Mouse (Mus musculus): Measurements from ENCODE around the gene Il11. TPM values are rescaled to one million over a fixed set of nuclear protein-coding genes. Genes with fewer than 3 reads are reported as not detected.
A peak's percentile ranks its signal among the peaks of the same experiment; 100 is the strongest.
"Not testable (repeated sequence)": the region's sequence is repeated elsewhere in the genome, so short reads cannot be mapped to it uniquely, and the experiment has no call there.

Il11 gene
- under 1 TPM; 0.21 to 0.38 TPM for total RNA-seq (2021)
- long read RNA-seq, experiment 1 = 0 reads
- long read RNA-seq, experiment 2, partial matches to known transcripts = 0 of 1 reads
- long read RNA-seq, experiment 2, other reads (novel, unspliced or antisense) = 1 of 1 reads

DNA sequence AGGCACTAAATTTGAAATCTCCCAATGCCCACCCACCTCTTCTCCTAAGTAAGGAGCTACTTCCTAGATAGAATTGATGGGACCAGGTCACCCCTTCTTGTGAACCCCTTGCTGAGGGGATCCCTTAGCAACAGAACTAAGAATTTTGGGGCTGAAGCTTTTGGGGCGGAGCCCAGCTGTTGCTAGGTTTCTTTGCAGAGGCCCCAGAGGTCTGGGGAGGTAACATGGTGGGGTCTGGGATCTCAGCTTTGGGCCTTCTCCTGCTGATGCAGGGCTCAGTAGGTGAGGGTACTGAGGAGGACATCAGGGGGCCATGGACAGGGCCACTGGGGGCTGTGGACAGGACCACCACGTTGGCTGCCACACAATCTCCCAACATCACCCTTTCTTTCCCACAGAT, at the start of gene Il11, which contains the start of gene Tmem190:
Gene Il11 (minus strand): TSS at position 101 of the 400 bp plus-strand sequence.
Gene Tmem190 (plus strand): TSS at position 179 of the 400 bp plus-strand sequence.
- DNase-seq (ENCODE audit: low spot score in 2 of 2) = no peak

DNA sequence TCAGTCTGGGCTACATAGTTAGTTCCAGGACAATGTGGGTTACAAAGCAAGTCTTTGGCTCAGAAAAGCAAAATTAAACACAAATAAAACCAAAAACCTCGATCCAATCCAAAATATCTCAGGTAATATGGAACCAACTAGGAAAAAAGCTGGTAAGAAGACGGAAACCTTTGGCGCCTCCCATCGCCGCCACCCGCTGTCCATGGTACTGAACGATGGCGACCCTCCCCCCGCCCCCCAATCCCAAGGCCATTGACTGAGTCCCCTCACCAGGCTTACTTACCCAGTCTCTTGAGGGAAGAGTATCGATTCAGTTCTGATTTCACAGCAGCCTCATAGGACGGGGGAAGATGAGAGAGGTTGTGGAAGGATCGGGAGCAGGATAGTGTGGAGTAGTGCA, 47.8 kb upstream of the Il11 start:
- no peak for DNase-seq (ENCODE audit: low spot score in 2 of 2)

DNA sequence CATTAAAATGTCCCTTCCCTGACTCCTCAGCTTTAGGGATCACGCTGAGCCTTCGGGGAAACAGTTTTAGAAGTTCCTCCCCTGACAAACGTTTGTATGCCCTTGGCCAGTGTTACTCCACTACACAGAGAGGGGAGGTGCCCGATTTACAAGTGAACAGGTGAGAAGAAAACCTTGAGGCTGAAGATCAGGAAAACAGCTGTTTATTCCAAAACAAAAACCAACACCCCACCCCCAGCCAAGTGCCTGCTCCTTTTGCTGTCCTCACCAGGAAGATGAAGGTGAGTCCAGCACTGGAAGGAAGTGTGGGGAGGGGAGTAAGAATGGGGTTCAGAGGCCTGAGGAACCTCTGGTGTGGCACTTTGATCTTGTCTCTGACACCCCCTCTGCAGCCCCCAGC, 42.7 kb upstream of the Il11 start:
- no peak for DNase-seq (ENCODE audit: low spot score in 2 of 2)

DNA sequence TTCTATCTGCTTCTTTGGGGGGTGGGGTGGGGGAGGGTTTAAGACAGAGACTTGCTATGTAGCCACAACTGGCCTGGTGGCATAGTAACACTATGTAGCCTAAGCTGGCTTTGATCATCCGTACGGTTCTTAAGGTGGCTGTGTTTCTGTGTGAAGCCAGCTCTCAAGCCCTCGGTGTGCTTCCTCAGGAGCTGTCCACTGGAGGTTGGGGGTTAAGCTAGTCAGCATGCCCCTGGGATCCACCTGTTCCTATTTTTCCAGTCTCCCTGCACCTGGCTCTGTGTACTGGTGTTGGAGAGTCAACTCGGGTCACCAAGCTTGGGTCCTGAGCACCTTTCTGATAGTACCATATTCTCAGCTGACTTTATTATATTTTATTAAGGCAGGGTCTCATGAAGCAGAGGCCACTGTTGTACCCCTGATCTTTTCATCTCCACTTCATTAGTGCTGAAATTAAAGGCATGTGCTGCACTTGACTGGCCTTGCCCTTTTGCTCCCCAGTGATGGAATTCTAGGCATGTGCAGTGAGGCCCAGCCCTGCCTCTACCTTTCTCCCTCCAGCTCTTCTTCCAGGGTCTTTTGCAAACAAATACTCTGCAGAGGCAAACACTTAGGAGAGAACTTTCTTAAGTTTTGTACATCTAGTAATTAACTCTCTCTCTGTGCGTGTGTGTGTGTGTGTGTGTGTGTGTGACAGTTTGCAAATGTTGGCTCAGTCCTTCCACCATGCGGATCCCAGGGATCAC, 39.7 kb upstream of the Il11 start:
- no peak for DNase-seq (ENCODE audit: low spot score in 2 of 2)

DNA sequence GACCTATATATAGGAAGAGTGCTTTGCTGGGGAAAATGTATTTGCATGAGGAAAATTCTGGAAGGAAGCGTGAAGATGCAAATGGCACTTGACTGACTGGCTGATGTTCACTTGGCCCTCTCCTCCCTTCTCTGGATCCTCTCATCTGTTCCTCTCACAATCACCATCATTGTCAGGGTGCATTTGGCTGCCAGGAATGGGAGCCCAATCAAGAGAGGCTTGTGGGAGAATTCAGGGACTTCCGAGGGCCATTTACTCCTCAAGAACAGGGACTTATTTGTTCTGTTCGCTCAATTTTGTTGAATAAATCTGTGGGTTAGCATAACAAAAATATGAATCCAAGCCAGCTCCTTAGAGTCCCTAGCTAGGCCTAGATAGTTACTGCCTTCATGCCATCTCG, 39.0 kb upstream of the Il11 start:
- peak; percentile 38 to 69 for DNase-seq (ENCODE audit: low spot score in 2 of 2)

DNA sequence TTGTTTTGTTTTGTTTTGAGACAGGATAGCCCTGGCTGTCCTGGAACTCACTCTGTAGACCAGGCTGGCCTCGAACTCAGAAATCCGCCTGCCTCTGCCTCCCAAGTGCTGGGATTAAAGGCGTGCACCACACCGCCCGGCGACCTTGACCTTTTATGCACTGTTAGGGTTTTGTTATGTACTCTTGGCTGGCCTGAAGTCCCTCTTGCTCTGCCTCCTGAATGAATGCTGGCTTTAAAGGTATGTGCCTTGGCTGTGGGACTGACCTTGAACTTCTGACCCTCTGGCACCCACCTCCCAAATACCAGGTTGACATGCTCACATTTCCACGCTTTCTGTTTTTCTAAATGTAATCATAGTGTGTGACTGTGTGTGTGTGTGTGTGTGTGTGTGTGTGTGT, 38.3 kb upstream of the Il11 start:
- DNase-seq (ENCODE audit: low spot score in 2 of 2) = not testable (repeated sequence)

DNA sequence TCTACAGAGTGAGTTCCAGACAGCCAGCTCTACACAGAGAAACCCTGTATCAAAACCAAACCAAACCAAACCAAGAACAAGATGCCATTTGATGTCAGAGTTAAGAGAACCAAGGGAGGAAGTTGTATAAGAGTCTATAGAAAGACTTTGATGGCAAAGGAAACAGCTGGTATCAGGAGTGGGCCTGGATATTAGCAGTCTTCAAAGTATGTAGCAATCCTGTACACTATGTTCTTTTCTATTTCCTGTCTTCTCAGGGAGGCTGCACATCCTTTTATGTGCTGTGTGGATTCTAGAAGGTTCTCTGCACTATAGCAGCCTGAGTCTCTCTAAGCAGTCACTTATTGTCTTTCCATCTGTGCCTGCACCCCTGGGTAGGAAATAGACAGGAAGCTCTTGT, 33.9 kb upstream of the Il11 start:
- DNase-seq (ENCODE audit: low spot score in 2 of 2) = no peak

DNA sequence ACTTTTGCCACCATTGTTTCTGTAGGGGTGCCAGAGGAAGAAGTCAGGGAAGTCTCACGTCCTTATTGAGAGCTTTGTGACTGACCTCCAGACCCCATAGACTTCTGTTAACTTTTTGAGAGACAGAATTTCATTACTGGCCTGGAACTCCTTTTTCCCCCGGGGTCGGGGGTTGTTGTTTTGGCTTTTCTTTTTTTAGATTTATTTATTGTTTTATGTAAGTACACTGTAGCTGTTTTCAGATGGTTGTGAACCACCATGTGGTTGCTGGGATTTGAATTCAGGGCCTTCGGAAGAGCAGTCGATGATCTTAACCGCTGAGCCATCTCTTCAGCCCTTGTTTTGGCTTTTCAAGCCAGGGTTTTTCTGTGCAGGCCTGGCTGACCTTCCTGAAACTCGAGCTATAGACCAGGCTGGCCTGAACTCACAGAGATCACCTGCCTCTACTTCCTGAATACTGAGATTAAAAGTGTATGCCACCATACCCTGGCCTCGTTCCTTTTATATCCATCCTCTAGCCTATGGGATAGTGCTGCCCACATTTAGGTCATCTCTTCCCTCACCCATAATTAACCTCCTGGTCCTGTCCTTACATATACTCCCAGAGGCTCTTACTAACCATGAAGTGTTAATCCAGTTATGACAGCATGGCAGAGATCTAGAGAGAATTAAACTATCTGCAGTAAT, 30.6 kb upstream of the Il11 start:
- no peak for DNase-seq (ENCODE audit: low spot score in 2 of 2)

DNA sequence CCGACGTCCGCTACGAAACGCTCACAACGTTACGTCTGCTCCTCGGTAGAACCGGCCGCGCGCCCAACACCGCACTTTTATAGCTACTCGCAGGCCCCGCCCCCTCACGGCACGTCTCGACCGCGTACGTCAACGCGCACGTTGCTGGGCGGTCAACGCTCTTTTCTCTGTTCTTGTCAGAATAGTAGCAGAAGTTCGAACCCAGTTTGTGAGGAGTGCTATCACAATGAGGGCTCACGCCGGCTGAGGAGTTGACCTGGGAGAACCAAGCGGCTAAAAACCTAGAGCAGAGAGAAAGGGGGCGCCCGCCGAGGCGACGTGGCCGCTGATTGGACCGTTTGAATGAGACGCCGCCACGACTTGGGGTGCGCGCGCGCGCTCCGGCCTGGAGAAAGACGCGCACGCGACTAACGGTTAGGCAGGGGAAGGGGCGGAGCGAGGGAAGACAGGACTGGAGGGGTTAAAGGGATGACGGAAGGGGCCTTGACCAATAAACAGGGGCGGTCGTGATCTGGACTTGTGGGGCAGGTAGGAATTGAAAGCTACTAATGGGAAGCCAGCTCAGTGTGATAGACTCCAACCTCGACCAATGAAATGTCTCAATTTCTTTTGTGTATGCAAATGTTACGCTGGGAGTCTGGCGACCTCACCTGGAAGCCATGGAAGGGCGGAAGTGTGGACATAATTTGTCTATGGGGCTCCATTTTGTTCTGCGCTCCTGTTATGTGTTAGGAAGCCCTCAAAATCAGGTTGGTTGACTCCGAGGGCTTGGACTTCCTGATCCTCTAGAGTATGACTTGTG, 29.8 kb upstream of the Il11 start, which contains the start of gene Ube2s:
Gene Ube2s (minus strand): TSS at position 288 of the 802 bp plus-strand sequence.
- peak; percentile 98 to 99 for DNase-seq (ENCODE audit: low spot score in 2 of 2)

DNA sequence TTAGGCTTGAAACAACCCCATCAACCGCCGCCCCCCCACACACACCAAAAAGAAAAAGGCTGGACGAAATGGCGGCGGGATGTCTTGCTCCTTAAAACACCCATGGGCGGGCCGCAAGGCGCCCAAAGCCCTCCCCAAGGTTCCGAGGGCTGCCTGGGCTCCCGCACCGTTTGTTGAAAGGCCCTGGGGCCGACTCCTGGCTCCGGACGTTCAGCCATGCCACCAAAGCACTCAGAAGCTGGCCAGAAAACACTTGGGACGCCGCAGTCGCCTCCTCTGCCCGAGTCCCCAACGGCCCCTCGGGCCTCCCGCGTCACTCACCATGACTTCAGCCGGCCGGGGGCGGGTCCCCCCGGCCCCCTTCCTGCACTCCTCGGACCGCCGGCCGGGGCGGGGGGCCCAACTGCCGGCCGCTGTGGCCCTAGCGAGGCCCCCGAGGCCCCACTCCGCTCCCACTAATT, 29.2 kb upstream of the Il11 start:
- peak in 1 of 2 experiments; percentile 65 for DNase-seq (ENCODE audit: low spot score in 2 of 2)

DNA sequence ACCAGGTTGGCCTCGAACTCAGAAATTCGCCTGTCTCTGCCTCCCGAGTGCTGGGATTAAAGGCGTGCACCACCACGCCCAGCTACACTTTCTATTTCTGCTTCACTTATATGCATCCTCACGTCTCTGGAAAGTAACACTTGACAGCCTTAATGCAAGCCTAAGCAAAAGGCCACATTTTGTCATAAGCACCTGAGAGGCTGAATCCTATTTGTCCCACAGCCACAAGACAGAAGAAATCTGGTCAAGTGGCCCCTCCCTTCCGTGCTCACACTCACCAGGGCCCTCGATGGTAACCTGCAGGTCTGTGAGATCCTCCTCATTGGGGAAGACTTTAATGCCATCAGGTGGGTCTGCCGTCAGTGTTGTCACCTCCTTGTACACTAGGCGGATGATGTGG, 28.5 kb upstream of the Il11 start:
- DNase-seq (ENCODE audit: low spot score in 2 of 2) = not testable (repeated sequence)

DNA sequence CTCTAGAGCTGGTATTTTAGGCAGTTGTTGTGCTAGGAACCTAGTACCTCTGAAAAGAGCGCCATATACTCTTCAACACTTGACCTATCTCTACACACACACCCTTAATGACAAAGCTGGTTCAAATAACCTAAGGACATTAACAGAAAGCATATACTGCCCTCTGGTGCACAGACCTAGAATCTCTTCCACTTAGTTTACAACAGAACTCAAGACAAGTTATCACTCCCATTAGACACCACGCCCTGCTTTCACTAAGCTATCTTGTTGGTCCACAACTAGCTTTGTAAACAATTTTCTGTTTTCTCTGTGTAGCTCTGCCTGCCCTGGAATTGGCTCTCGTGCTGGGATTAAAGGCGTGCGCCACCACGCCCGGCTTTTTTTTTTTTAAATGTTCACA, 24.1 kb upstream of the Il11 start:
- DNase-seq (ENCODE audit: low spot score in 2 of 2) = no peak

DNA sequence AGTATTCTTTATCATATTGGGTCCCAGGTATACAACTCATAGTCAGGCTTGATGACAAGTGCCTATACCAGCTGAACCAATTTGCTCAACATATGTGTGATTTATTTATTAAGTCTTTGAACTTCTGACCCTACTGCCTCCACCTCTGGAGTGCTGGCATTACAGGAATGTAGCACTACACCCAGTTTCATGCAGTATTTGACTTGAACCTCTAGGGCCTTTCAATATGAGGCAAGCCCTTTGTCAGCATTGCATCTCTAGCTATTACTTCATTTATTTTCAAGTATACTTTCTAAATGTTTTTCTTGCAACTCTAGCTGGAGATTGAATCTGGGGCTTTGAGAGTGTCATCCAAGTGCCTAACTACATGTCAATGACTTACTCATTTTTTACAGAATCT, 19.6 kb upstream of the Il11 start:
- no peak for DNase-seq (ENCODE audit: low spot score in 2 of 2)

DNA sequence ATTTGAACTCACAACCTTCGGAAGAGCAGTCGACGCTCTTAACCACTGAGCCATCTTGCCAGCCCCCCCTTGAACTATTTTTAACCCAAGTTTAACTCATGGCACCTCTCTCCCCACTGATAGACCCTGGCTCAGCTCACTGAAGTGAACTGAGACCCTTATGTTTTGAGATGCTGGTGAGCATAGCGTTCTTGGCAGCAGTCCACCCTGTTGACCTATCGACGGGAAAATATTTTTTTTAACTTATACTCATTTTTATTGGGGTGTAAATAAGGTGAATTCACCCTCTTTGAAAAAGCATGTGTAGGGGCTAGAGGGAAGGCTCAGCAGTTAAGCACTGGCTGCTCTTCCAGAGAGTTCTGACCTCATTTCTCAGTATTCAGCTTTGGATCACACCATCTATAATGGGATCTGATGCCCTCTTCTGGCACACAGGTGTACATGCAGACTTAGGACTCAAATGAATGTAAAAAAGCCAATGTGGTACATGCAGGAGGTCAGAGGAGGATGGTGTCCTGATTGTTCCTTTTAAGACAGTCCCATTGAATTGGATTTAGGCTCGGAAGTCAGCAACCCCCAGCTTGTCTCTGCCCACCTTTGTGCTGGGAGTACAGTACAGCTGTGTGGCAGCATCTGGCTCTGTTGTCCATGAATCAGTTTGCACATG, 13.2 kb upstream of the Il11 start:
- peak in 1 of 2 experiments; percentile 58 for DNase-seq (ENCODE audit: low spot score in 2 of 2)

DNA sequence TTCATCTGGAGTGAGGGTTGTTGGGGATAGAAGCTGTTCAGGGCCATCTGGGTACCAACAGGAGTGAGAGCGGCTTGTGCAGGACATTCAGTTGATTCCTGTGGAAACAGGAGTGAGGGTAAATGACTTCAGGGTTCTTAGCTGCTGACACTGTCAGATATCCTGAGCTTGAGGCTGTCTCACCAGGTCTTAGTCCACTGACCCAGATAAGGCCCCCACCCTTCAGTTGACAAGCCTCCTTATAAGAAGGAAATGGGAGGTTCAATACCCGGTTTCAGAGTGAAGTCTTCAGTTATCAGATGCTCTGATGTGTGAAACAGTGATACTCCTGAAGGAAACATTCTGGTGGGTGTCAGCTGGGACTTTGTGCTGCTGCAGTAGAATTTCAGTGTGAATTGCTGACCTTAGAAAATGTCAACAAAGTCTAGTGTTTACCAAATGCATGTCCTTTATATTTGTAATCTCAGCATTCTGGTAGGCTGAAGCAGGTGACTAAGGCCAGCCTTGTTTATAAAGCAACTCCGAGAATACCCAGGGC, 12.0 kb upstream of the Il11 start:
- DNase-seq (ENCODE audit: low spot score in 2 of 2) = no peak

DNA sequence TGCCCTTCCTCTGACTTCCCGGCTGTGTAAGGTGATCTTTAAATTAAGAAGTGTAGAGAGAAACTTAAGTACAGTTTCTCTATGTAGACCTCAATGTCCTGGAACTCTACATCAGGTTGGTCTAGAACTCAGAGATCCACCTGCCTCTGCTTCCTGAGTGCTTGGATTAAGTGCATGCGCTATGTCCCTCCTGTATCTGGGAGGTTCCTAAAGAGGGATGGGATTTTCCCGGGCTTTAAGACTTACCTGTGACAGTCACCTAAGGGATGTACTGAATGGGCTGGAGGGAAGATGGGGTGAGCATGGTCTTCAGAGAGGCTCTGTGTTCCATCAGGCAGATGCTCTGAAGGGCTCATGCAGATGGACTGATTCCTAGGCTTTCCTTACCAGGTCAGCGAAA, 11.0 kb upstream of the Il11 start:
- DNase-seq (ENCODE audit: low spot score in 2 of 2) = no peak

DNA sequence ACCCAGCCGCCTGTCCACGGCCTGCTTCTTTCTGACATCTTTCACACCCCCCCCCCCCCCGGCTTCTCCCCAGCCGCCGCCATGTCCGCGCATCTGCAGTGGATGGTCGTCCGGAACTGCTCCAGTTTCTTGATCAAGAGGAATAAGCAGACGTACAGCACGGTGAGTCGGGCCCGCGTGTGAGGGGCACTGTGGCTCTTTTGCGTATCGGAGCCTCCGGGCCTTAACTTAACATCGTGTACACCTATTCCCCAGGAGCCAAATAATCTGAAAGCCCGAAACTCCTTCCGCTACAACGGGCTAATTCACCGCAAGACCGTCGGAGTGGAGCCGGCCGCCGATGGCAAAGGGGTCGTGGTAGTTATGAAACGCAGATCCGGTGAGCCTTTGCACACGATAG, 10.6 kb upstream of the Il11 start:
- DNase-seq (ENCODE audit: low spot score in 2 of 2) = not testable (repeated sequence)

DNA sequence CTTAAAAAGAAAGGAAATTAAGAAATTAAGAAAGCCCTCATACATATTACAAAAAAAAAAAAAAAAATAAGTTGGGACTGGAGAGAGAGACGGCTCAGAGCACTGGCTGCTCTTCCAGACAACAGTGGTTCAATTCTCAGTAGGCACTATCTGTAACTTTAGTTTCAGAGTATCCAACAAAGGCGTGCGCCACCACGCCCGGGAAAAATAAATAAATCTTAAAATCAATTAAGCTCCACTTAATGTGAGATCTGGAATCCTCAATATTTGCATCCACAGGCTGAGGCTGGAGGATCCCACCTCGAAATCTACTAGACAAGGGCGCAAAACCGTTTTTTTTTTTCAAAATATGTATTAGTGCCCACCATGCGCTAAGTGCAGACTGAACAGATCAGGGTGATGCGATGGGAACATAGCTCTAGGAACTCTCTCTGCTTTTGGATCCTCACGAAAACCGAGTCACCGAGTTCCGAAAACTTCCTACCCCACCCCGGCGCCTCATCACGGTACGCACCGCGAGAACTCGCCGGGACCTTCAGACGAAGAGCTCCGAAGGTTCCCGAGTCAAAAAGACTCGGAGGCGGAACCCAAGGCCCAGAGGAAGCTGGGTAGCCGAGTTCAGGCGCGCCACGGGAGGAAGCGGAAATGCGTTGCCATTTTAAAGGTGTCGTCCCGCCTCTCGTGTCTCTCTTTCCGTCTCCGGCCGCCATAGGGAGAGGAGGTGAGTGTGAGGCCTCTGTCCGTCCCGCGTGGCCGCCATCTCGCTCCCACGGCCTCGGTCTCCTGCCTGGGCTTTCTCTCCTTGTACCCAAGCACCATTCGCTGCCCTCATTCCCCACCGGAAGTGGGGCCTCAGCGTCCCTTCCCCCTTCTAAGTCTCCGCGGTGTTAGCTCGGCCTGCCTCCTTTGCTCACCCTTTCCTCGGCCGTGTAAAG, 9.9 kb upstream of the Il11 start, which contains the start of gene Rpl28:
Gene Rpl28 (plus strand): TSS at position 597 of the 935 bp plus-strand sequence.
- peak; percentile 93 to 97 for DNase-seq (ENCODE audit: low spot score in 2 of 2)

DNA sequence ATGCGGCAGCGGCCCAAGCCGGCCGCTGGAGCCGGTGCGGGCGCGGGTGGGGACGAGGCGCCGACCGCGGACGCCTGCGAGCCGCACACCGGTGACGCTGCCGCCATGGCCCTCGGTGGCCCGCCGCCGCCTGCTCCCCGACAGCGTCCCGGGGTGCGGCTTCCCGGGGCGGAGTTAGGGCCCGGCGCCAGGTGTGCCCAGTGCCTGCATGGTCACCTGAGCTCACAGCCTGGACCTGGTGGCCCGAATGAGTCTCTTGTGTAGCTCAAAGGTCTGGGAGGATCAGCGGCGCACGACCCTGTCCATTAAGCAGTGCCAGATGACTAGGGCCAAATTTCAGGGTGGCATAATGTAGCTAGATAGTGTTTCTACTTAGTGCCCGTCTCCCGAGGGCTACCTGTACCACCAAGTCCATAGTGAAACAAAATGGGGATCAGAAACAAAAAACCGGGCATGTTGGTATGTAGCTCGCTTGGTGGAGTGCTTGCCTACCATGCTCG, 6.8 kb upstream of the Il11 start, which contains the start of gene Tmem238:
Gene Tmem238 (minus strand): TSS at position 221 of the 500 bp plus-strand sequence.
- no peak for DNase-seq (ENCODE audit: low spot score in 2 of 2)

Data from layer of hippocampus, postnatal 14 days (tissue).